Mouse (Mus musculus): ENCODE results near the gene Itga5. TPM values are rescaled to one million over a fixed set of nuclear protein-coding genes. Genes with fewer than 3 reads are reported as not detected.
"Not testable (repeated sequence)": the region's sequence is repeated elsewhere in the genome, so short reads cannot be mapped to it uniquely, and the experiment has no call there.

Itga5 gene
- 2.2 and 2.9 TPM in 2 replicates for polyA plus RNA-seq (2012; rRNA removed)

GRCm38 (mm10) chr15:103366376-103367149 lies at the start of gene Itga5:
TSS of gene Itga5 (minus strand) at chr15:103366763.
- no peak for DNase-seq (ENCODE audit: extremely low spot score in 1 of 2, low spot score in 1 of 2)

GRCm38 (mm10) chr15:103405586-103405985 lies 39.0 kb upstream of the Itga5 start:
- not testable (repeated sequence) for DNase-seq (ENCODE audit: extremely low spot score in 1 of 2, low spot score in 1 of 2)

- DNase-seq (ENCODE audit: extremely low spot score in 1 of 2, low spot score in 1 of 2) = no peak
These were observed 34.8 kb upstream of the Itga5 start for GRCm38 (mm10) chr15:103401361-103401760.

GRCm38 (mm10) chr15:103393577-103393976 lies 27.0 kb upstream of the Itga5 start:
- no peak for DNase-seq (ENCODE audit: extremely low spot score in 1 of 2, low spot score in 1 of 2)

GRCm38 (mm10) chr15:103388556-103389145 lies 22.1 kb upstream of the Itga5 start:
- DNase-seq (ENCODE audit: extremely low spot score in 1 of 2, low spot score in 1 of 2) = peak in 1 of 2 experiments; percentile 19

GRCm38 (mm10) chr15:103383771-103384488 lies 17.4 kb upstream of the Itga5 start:
- DNase-seq (ENCODE audit: extremely low spot score in 1 of 2, low spot score in 1 of 2) = no peak

GRCm38 (mm10) chr15:103382795-103383406 lies 16.3 kb upstream of the Itga5 start:
- no peak for DNase-seq (ENCODE audit: extremely low spot score in 1 of 2, low spot score in 1 of 2)

- no peak for DNase-seq (ENCODE audit: extremely low spot score in 1 of 2, low spot score in 1 of 2)
These were observed 15.5 kb upstream of the Itga5 start for GRCm38 (mm10) chr15:103382075-103382474.

- DNase-seq (ENCODE audit: extremely low spot score in 1 of 2, low spot score in 1 of 2) = no peak
These were observed 12.2 kb upstream of the Itga5 start for GRCm38 (mm10) chr15:103378665-103379356.

GRCm38 (mm10) chr15:103377752-103378664 lies 11.4 kb upstream of the Itga5 start:
- DNase-seq (ENCODE audit: extremely low spot score in 1 of 2, low spot score in 1 of 2) = no peak

GRCm38 (mm10) chr15:103376837-103377269 lies 10.3 kb upstream of the Itga5 start:
- DNase-seq (ENCODE audit: extremely low spot score in 1 of 2, low spot score in 1 of 2) = no peak

- DNase-seq (ENCODE audit: extremely low spot score in 1 of 2, low spot score in 1 of 2) = no peak
These were observed 8.7 kb upstream of the Itga5 start for GRCm38 (mm10) chr15:103375112-103375800.

GRCm38 (mm10) chr15:103372461-103372860 lies 5.9 kb upstream of the Itga5 start:
- no peak for DNase-seq (ENCODE audit: extremely low spot score in 1 of 2, low spot score in 1 of 2)

- no peak for DNase-seq (ENCODE audit: extremely low spot score in 1 of 2, low spot score in 1 of 2)
These were observed 5.2 kb upstream of the Itga5 start for GRCm38 (mm10) chr15:103371741-103372140.

GRCm38 (mm10) chr15:103371208-103371607 lies 4.6 kb upstream of the Itga5 start:
- DNase-seq (ENCODE audit: extremely low spot score in 1 of 2, low spot score in 1 of 2) = no peak

- no peak for DNase-seq (ENCODE audit: extremely low spot score in 1 of 2, low spot score in 1 of 2)
These were observed 3.9 kb upstream of the Itga5 start for GRCm38 (mm10) chr15:103370462-103370861.

GRCm38 (mm10) chr15:103369123-103369522 lies 2.6 kb upstream of the Itga5 start:
- peak in 1 of 2 experiments; percentile 72 for DNase-seq (ENCODE audit: extremely low spot score in 1 of 2, low spot score in 1 of 2)

GRCm38 (mm10) chr15:103368179-103368940 lies 1.8 kb upstream of the Itga5 start:
- no peak for DNase-seq (ENCODE audit: extremely low spot score in 1 of 2, low spot score in 1 of 2)

Data from frontal cortex, adult 2 months (tissue).